Mouse (Mus musculus) layer of hippocampus, postnatal 14 days (tissue): ENCODE measurements at regions not wholly inside any gene's neighbourhood (a gene's known extent, or its start where the extent isn't known, plus 50 kb on each side); places are given as distances from the start of the nearest gene placed in this dataset.

ENCODE experiments used
- microRNA-seq, 2 experiments: library from miRNA; unstranded; fragments of <30 nt; microRNA quantifications; one replicate each; pipeline ENCODE4 v1.2.0; 2021

Small RNA genes lying in the stretch of these regions (microRNA-seq; reads per million reads assigned to microRNA genes)
- gene Gm23154, result 0 reads per million in 2 experiments
